Mouse (Mus musculus): ENCODE results near the gene Slc24a3. TPM values are rescaled to one million over a fixed set of nuclear protein-coding genes. Genes with fewer than 3 reads are reported as not detected.
A peak's percentile ranks its signal among the peaks of the same experiment; 100 is the strongest.

The Slc24a3 gene
- polyA plus RNA-seq, 1 experiment from 2014 or later = 0.81 TPM

- Histone ChIP-seq H3K9me3 (replicated peaks) (no peaks in the 10 kb centered on the region), H3K4me3 (replicated peaks) (no peak overlapping the region), H3K27me3 (no peaks in the 10 kb centered on the region), H3K36me3 (no peaks in the 10 kb centered on the region), H3K4me2 (no peak overlapping the region), H3K4me1 (replicated peaks) (peaks cover 5% of the 10 kb centered on the region), H3K27ac (no peak overlapping the region), H3K9ac (no peak overlapping the region)
- WGBS (ENCODE audit: insufficient replicate concordance) = 19% methylated on average over 15 of the region's 15 CpGs
- ATAC-seq (ENCODE audit: low read depth) = peak; percentile 43; the same call in 1 of the 2 replicates
- DNase-seq = peak; percentile 6
Observed at GRCm38 (mm10) chr2:145610796-145611705, 443.5 kb downstream of the Slc24a3 start.

- Histone ChIP-seq H3K27me3 (no peaks in the 10 kb centered on the region), H3K4me2 (no peak overlapping the region), H3K9ac (no peak overlapping the region), H3K4me1 (replicated peaks) (peaks cover 5% of the 10 kb centered on the region), H3K27ac (no peak overlapping the region), H3K4me3 (replicated peaks) (no peak overlapping the region), H3K9me3 (replicated peaks) (no peaks in the 10 kb centered on the region), H3K36me3 (no peaks in the 10 kb centered on the region)
- DNase-seq (no peak), ATAC-seq (ENCODE audit: low read depth) (no peak)
- 54% methylated on average over 8 of the region's 8 CpGs for WGBS (ENCODE audit: insufficient replicate concordance)
Observed at GRCm38 (mm10) chr2:145612937-145613336, 445.4 kb downstream of the Slc24a3 start.

- no peak overlapping the region for H3K27ac ChIP-seq
- WGBS (ENCODE audit: insufficient replicate concordance) = 77% methylated on average over 8 of the region's 8 CpGs
- no peak for ATAC-seq (ENCODE audit: low read depth)
Observed at GRCm38 (mm10) chr2:145613705-145614104, 446.2 kb downstream of the Slc24a3 start.

GRCm38 (mm10) chr2:145619688-145620087 lies 452.1 kb downstream of the Slc24a3 start:
- H3K4me3 ChIP-seq (replicated peaks) = no peak overlapping the region
- H3K9me3 ChIP-seq (replicated peaks) = no peaks in the 10 kb centered on the region

More at GRCm38 (mm10) chr2:145613705-145614104, 446.2 kb downstream of the Slc24a3 start:
- H3K27me3 ChIP-seq = no peaks in the 10 kb centered on the region
- no peak overlapping the region for H3K9ac ChIP-seq
- H3K36me3 ChIP-seq = no peaks in the 10 kb centered on the region
- peaks cover 5% of the 10 kb centered on the region for H3K4me1 ChIP-seq (replicated peaks)
- H3K4me2 ChIP-seq = no peak overlapping the region
- DNase-seq = no peak
- no peaks in the 10 kb centered on the region for H3K9me3 ChIP-seq (replicated peaks)
- H3K4me3 ChIP-seq (replicated peaks) = no peak overlapping the region

GRCm38 (mm10) chr2:145620709-145621108 lies 453.2 kb downstream of the Slc24a3 start:
- no peak overlapping the region for H3K27ac ChIP-seq
- H3K4me3 ChIP-seq (replicated peaks) = no peak overlapping the region
- H3K4me1 ChIP-seq (replicated peaks) = no peaks in the 10 kb centered on the region
- H3K4me2 ChIP-seq = no peak overlapping the region
- no peak for DNase-seq
- H3K9ac ChIP-seq = no peak overlapping the region
- H3K36me3 ChIP-seq = no peaks in the 10 kb centered on the region
- no peaks in the 10 kb centered on the region for H3K27me3 ChIP-seq
- H3K9me3 ChIP-seq (replicated peaks) = no peaks in the 10 kb centered on the region
- no peak for ATAC-seq (ENCODE audit: low read depth)

More at GRCm38 (mm10) chr2:145619688-145620087, 452.1 kb downstream of the Slc24a3 start:
- no peak for DNase-seq
- H3K27me3 ChIP-seq = no peaks in the 10 kb centered on the region
- H3K36me3 ChIP-seq = no peaks in the 10 kb centered on the region
- H3K9ac ChIP-seq = no peak overlapping the region
- H3K27ac ChIP-seq = no peak overlapping the region
- no peak for ATAC-seq (ENCODE audit: low read depth)
- no peaks in the 10 kb centered on the region for H3K4me1 ChIP-seq (replicated peaks)
- WGBS (ENCODE audit: insufficient replicate concordance) = 74% methylated on average over 4 of the region's 4 CpGs
- no peak overlapping the region for H3K4me2 ChIP-seq

- ATAC-seq (ENCODE audit: low read depth) (no peak), DNase-seq (no peak)
- Histone ChIP-seq H3K27ac (no peak overlapping the region), H3K27me3 (no peaks in the 10 kb centered on the region), H3K4me3 (replicated peaks) (no peak overlapping the region), H3K4me2 (no peak overlapping the region), H3K9me3 (replicated peaks) (no peaks in the 10 kb centered on the region), H3K9ac (no peak overlapping the region), H3K4me1 (replicated peaks) (no peaks in the 10 kb centered on the region), H3K36me3 (no peaks in the 10 kb centered on the region)
- WGBS (ENCODE audit: insufficient replicate concordance) = 52% methylated on average over 9 of the region's 9 CpGs
Observed at GRCm38 (mm10) chr2:145621119-145621518, 453.6 kb downstream of the Slc24a3 start.

DNA sequence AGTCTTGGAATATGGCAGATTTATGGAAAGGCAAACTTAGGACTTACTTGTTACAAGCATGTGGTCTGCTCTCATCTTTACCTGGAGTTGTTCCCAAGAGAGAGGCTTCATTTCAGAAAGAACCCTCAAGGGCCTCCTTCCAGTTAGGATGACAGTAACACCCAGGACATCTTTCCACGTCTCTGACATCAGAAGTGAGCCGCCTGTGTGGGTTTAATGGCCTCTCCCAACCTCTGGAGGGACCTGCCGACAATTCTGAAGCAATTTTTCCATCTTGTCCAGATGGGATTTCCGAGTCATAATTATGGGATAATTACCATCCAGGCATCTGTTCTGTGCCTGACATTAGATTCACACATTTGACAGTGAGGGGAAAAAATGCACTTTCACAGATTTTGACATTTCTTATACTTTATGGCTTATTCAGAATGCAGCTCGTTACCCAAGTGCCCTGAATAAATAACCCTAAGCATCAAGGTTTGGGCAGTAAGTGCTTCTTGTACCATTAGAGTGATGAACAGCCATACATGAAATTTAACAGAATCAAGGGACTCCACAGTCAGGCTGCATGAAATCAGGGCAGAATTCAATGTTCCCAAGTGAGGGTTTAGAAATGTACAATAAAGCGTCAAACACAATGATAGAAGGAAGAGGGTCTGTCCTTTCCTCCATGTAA lies 463.7 kb downstream of the Slc24a3 start:
- H3K9ac ChIP-seq = no peak overlapping the region
- no peaks in the 10 kb centered on the region for H3K36me3 ChIP-seq
- no peak overlapping the region for H3K4me2 ChIP-seq
- H3K9me3 ChIP-seq (replicated peaks) = no peaks in the 10 kb centered on the region
- no peaks in the 10 kb centered on the region for H3K4me1 ChIP-seq (replicated peaks)
- no peak overlapping the region for H3K27ac ChIP-seq
- ATAC-seq (ENCODE audit: low read depth) (no peak), DNase-seq (no peak)
- H3K4me3 ChIP-seq (replicated peaks) = no peak overlapping the region
- H3K27me3 ChIP-seq = no peaks in the 10 kb centered on the region
- WGBS (ENCODE audit: insufficient replicate concordance) = 59% methylated on average over 6 of the region's 6 CpGs

GRCm38 (mm10) chr2:145631799-145632174 lies 464.2 kb downstream of the Slc24a3 start:
- Histone ChIP-seq H3K27ac (no peak overlapping the region), H3K9ac (no peak overlapping the region), H3K9me3 (replicated peaks) (no peaks in the 10 kb centered on the region), H3K4me3 (replicated peaks) (no peak overlapping the region), H3K4me1 (replicated peaks) (no peaks in the 10 kb centered on the region), H3K27me3 (no peaks in the 10 kb centered on the region), H3K4me2 (no peak overlapping the region), H3K36me3 (no peaks in the 10 kb centered on the region)
- no peak for DNase-seq
- WGBS (ENCODE audit: insufficient replicate concordance) = 57% methylated on average over 4 of the region's 4 CpGs
- no peak for ATAC-seq (ENCODE audit: low read depth)

DNA sequence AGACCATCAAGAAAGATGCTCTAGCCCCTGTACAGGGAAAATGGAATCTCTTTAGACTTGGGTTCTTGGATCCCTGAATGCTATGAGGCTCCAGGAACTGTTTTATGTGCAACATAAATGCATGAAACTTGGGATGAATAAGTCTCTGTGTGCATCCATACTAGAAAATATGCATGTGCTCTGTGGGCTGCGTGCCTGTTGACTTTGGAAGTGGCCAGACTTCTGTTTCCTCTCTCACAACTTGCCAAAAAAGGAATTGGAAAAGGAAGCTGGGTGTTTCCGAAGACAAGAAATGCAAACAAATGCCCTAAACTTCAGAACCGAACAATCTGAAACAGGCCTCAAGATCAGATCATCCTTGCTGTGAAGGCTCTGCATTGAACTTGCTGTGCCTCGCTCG lies 466.3 kb downstream of the Slc24a3 start:
- H3K27ac ChIP-seq = no peak overlapping the region
- no peaks in the 10 kb centered on the region for H3K4me1 ChIP-seq (replicated peaks)
- no peaks in the 10 kb centered on the region for H3K27me3 ChIP-seq
- no peaks in the 10 kb centered on the region for H3K9me3 ChIP-seq (replicated peaks)
- 57% methylated on average over 5 of the region's 5 CpGs for WGBS (ENCODE audit: insufficient replicate concordance)
- no peak overlapping the region for H3K9ac ChIP-seq
- DNase-seq = no peak
- no peaks in the 10 kb centered on the region for H3K36me3 ChIP-seq
- no peak for ATAC-seq (ENCODE audit: low read depth)
- no peak overlapping the region for H3K4me3 ChIP-seq (replicated peaks)
- no peak overlapping the region for H3K4me2 ChIP-seq

DNA sequence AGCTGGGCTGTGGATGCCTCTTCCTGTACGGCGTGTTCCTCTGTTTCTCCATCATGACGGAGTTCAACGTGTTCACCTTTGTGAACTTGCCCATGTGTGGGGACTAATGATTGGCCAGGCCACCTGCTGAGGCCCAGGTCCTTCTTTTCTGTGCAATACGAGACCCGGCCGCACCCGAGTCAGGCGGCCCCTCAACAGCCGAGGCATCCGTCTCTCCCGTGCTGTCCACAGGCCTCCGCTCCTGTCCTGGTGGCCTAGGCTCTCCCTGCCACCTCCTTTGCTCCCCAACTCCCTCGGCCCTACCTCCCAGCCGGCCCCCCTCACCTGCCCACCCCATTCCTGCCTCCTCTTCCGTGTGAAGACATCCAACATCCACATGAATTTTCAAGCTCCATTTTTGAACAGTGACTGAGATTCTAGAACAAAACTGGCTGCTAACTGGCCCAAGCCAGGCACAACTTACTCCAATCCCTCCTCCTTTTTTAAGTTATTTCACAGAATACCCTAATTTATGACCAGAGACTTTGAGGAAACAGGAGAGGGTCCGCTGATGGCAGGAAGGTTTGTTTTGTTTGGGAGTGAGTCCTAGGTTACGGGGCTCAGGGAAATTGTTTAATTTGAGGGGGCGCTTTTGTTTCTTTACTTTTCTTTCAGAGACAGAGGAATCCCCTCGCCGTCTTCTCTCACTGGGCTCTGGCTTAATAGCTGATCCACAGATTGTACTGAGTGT lies 472.9 kb downstream of the Slc24a3 start:
- Histone ChIP-seq H3K9me3 (replicated peaks) (no peaks in the 10 kb centered on the region), H3K9ac (no peak overlapping the region), H3K36me3 (no peaks in the 10 kb centered on the region), H3K4me1 (replicated peaks) (no peaks in the 10 kb centered on the region), H3K27me3 (no peaks in the 10 kb centered on the region), H3K4me3 (replicated peaks) (no peak overlapping the region), H3K4me2 (no peak overlapping the region), H3K27ac (no peak overlapping the region)
- 74% methylated on average over 21 of the region's 21 CpGs for WGBS (ENCODE audit: insufficient replicate concordance)
- DNase-seq (no peak), ATAC-seq (ENCODE audit: low read depth) (no peak)

GRCm38 (mm10) chr2:145655373-145655960 lies 487.9 kb downstream of the Slc24a3 start:
- no peak overlapping the region for H3K9ac ChIP-seq
- no peaks in the 10 kb centered on the region for H3K4me1 ChIP-seq (replicated peaks)
- no peak for ATAC-seq (ENCODE audit: low read depth)
- H3K4me2 ChIP-seq = no peak overlapping the region
- no peak overlapping the region for H3K4me3 ChIP-seq (replicated peaks)
- DNase-seq = no peak
- WGBS (ENCODE audit: insufficient replicate concordance) = 33% methylated on average over 12 of the region's 12 CpGs
- H3K9me3 ChIP-seq (replicated peaks) = no peaks in the 10 kb centered on the region
- H3K27me3 ChIP-seq = no peaks in the 10 kb centered on the region
- no peaks in the 10 kb centered on the region for H3K36me3 ChIP-seq
- no peak overlapping the region for H3K27ac ChIP-seq
